Mouse (Mus musculus) midbrain, embryonic 16.5 days (tissue): Measurements from ENCODE around the gene Lgr6. TPM values are rescaled to one million over a fixed set of nuclear protein-coding genes. Genes with fewer than 3 reads are reported as not detected.
A peak's percentile ranks its signal among the peaks of the same experiment; 100 is the strongest.
"Not testable (repeated sequence)": the region's sequence is repeated elsewhere in the genome, so short reads cannot be mapped to it uniquely, and the experiment has no call there.

Experiments
- ATAC-seq: fragments of 200-750 bp; cut with Nextera tagmentation; 2 replicates; pipeline ENCODE4 v1.8.0; 2017; ENCODE audit warnings: moderate TSS enrichment
- H3K27ac ChIP-seq: fragments of 300-500 bp; sonication (generic); 2 replicates; pipeline ENCODE4 v1.5.1; 2014; ENCODE audit warnings: mild to moderate bottlenecking, low read length, mixed read lengths
- H3K27me3 ChIP-seq: fragments of 300-500 bp; sonication (generic); 2 replicates; pipeline ENCODE4 v1.6.1; 2014; ENCODE audit warnings: low read depth, low read length, mixed read lengths; ENCODE audit not compliant: control insufficient read depth, insufficient read depth
- H3K36me3 ChIP-seq: fragments of 300-500 bp; sonication (generic); 2 replicates; pipeline ENCODE4 v1.6.1; 2014; ENCODE audit warnings: mild to moderate bottlenecking, low read length, moderate library complexity, mixed read lengths; ENCODE audit not compliant: control insufficient read depth, insufficient read depth
- H3K4me1 ChIP-seq: fragments of 300-500 bp; sonication (generic); 2 replicates; pipeline ENCODE4 v1.6.1; 2014; ENCODE audit warnings: mild to moderate bottlenecking, low read length, mixed read lengths; ENCODE audit not compliant: control insufficient read depth, insufficient read depth
- H3K4me2 ChIP-seq: fragments of 300-500 bp; sonication (generic); 2 replicates; pipeline ENCODE4 v1.6.1; 2014; ENCODE audit warnings: mild to moderate bottlenecking, low read length, mixed read lengths
- H3K4me3 ChIP-seq: fragments of 300-500 bp; sonication (generic); 2 replicates; pipeline ENCODE4 v1.5.1; 2014; ENCODE audit warnings: low read depth, mild to moderate bottlenecking, low read length, moderate library complexity, mixed read lengths
- H3K9ac ChIP-seq: fragments of 300-500 bp; sonication (generic); 2 replicates; pipeline ENCODE4 v1.6.1; 2014; ENCODE audit warnings: low read depth, low read length, mixed read lengths
- H3K9me3 ChIP-seq: fragments of 300-500 bp; sonication (generic); replicated peaks from 2 replicates; pipeline ENCODE4 v1.6.1; 2014; ENCODE audit warnings: mild to moderate bottlenecking, low read length, mixed read lengths; ENCODE audit not compliant: control insufficient read depth, poor library complexity, severe bottlenecking
- WGBS: fragments of 180-500 bp; shearing (Covaris S2); extraction: QIAGEN DNeasy Blood & Tissue Kit; methylation state at CpG from one replicate; pipeline ENCODE4 v1.1.7; 2014; 5-methylcytosine and 5-hydroxymethylcytosine counted together
- polyA plus RNA-seq: library from polyadenylated mRNA; unstranded; fragments of >200 nt; fragmentation: Nextera tagmentation; extraction: Ambion mirVana; gene quantifications from 2 replicates; pipeline ENCODE4 v1.2.1, GENCODE M21; 2015

Gene Lgr6
- polyA plus RNA-seq, 1 experiment from 2014 or later, result 1.2 TPM

- Histone ChIP-seq H3K9me3 (no peaks in the 10 kb centered on the region), H3K27ac (no peak overlapping the region), H3K36me3 (no peaks in the 10 kb centered on the region), H3K27me3 (no peaks in the 10 kb centered on the region), H3K9ac (no peak overlapping the region), H3K4me2 (no peak overlapping the region), H3K4me1 (no peaks in the 10 kb centered on the region), H3K4me3 (no peak overlapping the region)
- ATAC-seq, result no peak
- WGBS, result 10% methylated on average over 8 of the region's 8 CpGs
Observed at GRCm38 (mm10) chr1:135112661-135113060, 7.6 kb upstream of the Lgr6 start.

GRCm38 (mm10) chr1:135111271-135111670 is 6.2 kb upstream of the Lgr6 start:
- not testable (repeated sequence) for H3K4me2 ChIP-seq, H3K36me3 ChIP-seq, ATAC-seq, H3K4me1 ChIP-seq, H3K27ac ChIP-seq, H3K27me3 ChIP-seq, H3K4me3 ChIP-seq, H3K9ac ChIP-seq, H3K9me3 ChIP-seq
- WGBS, result 69% methylated on average over 4 of the region's 5 CpGs

- WGBS, result 18% methylated on average over 6 of the region's 6 CpGs
- Histone ChIP-seq H3K4me3 (no peak overlapping the region), H3K27ac (no peak overlapping the region), H3K36me3 (no peaks in the 10 kb centered on the region), H3K4me1 (peaks cover 6% of the 10 kb centered on the region; the same call in 1 of the 2 replicates), H3K9ac (no peak overlapping the region), H3K9me3 (no peaks in the 10 kb centered on the region), H3K4me2 (no peak overlapping the region), H3K27me3 (peaks cover 14% of the 10 kb centered on the region)
- no peak for ATAC-seq
Observed at GRCm38 (mm10) chr1:135110075-135110474, 5.0 kb upstream of the Lgr6 start.

GRCm38 (mm10) chr1:135108611-135109010 is 3.5 kb upstream of the Lgr6 start:
- WGBS, result 38% methylated on average over 6 of the region's 6 CpGs
- H3K27me3 ChIP-seq, result peaks cover 28% of the 10 kb centered on the region
- ATAC-seq, result no peak

GRCm38 (mm10) chr1:135105951-135106350 is 875 bp upstream of the Lgr6 start:
- Histone ChIP-seq H3K4me1 (peaks cover 9% of the 10 kb centered on the region; the same call in 1 of the 2 replicates), H3K9me3 (no peaks in the 10 kb centered on the region), H3K27ac (no peak overlapping the region), H3K27me3 (peaks cover 33% of the 10 kb centered on the region), H3K4me3 (no peak overlapping the region), H3K4me2 (no peak overlapping the region), H3K9ac (no peak overlapping the region), H3K36me3 (no peaks in the 10 kb centered on the region)
- WGBS, result 2% methylated on average over 8 of the region's 8 CpGs
- 0 out of 2 replicates have a peak, but pooled peaks have one; percentile 36 for ATAC-seq

More at GRCm38 (mm10) chr1:135108611-135109010, 3.5 kb upstream of the Lgr6 start:
- no peaks in the 10 kb centered on the region for H3K36me3 ChIP-seq
- peaks cover 9% of the 10 kb centered on the region; the same call in 1 of the 2 replicates for H3K4me1 ChIP-seq
- H3K4me3 ChIP-seq, result no peak overlapping the region
- H3K27ac ChIP-seq, result no peak overlapping the region
- no peaks in the 10 kb centered on the region for H3K9me3 ChIP-seq
- no peak overlapping the region for H3K9ac ChIP-seq
- no peak overlapping the region for H3K4me2 ChIP-seq

GRCm38 (mm10) chr1:135100400-135100799 is 4.7 kb downstream of the Lgr6 start:
- 52% methylated on average over 7 of the region's 7 CpGs for WGBS
- no peak for ATAC-seq
- no peak overlapping the region for H3K27ac ChIP-seq
- peaks cover 7% of the 10 kb centered on the region; the same call in 1 of the 2 replicates for H3K4me1 ChIP-seq
- H3K9ac ChIP-seq, result no peak overlapping the region
- H3K9me3 ChIP-seq, result no peaks in the 10 kb centered on the region
- H3K36me3 ChIP-seq, result no peaks in the 10 kb centered on the region
- H3K4me3 ChIP-seq, result no peak overlapping the region
- H3K27me3 ChIP-seq, result peaks cover 22% of the 10 kb centered on the region
- H3K4me2 ChIP-seq, result no peak overlapping the region

GRCm38 (mm10) chr1:135098441-135098840 is 6.6 kb downstream of the Lgr6 start:
- H3K4me1 ChIP-seq, result no peaks in the 10 kb centered on the region
- no peak overlapping the region for H3K27ac ChIP-seq
- no peak overlapping the region for H3K4me3 ChIP-seq
- no peak overlapping the region for H3K9ac ChIP-seq
- no peak for ATAC-seq
- H3K36me3 ChIP-seq, result no peaks in the 10 kb centered on the region
- 81% methylated on average over 7 of the region's 7 CpGs for WGBS
- no peaks in the 10 kb centered on the region for H3K9me3 ChIP-seq
- peaks cover 3% of the 10 kb centered on the region; the same call in 1 of the 2 replicates for H3K27me3 ChIP-seq
- no peak overlapping the region for H3K4me2 ChIP-seq

- H3K27me3 ChIP-seq, result no peaks in the 10 kb centered on the region
- H3K9me3 ChIP-seq, result no peaks in the 10 kb centered on the region
- no peaks in the 10 kb centered on the region for H3K36me3 ChIP-seq
- H3K4me3 ChIP-seq, result no peak overlapping the region
- ATAC-seq, result no peak
- WGBS, result 93% methylated on average over 6 of the region's 6 CpGs
- no peaks in the 10 kb centered on the region for H3K4me1 ChIP-seq
- no peak overlapping the region for H3K9ac ChIP-seq
- H3K4me2 ChIP-seq, result no peak overlapping the region
- H3K27ac ChIP-seq, result no peak overlapping the region
Observed at GRCm38 (mm10) chr1:135097441-135097840, 7.6 kb downstream of the Lgr6 start.

- no peak for ATAC-seq
- H3K4me1 ChIP-seq, result no peaks in the 10 kb centered on the region
- WGBS, result 85% methylated on average over 11 of the region's 11 CpGs
Observed at GRCm38 (mm10) chr1:135096312-135096711, 8.8 kb downstream of the Lgr6 start.

More at GRCm38 (mm10) chr1:135096312-135096711, 8.8 kb downstream of the Lgr6 start:
- H3K36me3 ChIP-seq, result no peaks in the 10 kb centered on the region
- no peaks in the 10 kb centered on the region for H3K27me3 ChIP-seq
- H3K9me3 ChIP-seq, result no peaks in the 10 kb centered on the region
- no peak overlapping the region for H3K4me3 ChIP-seq
- no peak overlapping the region for H3K9ac ChIP-seq
- no peak overlapping the region for H3K27ac ChIP-seq
- H3K4me2 ChIP-seq, result no peak overlapping the region
